26 mouse cellular contexts compared by ENCODE assay signal in genomic region chr3:142823606-142824005, GRCm38 (mm10). TPM values are rescaled to one million over a fixed set of nuclear protein-coding genes. Genes with fewer than 3 reads are reported as not detected.
DNase-seq lines count a peak whose midpoint lies in the region; ATAC-seq and TF ChIP-seq lines count a peak whose summit lies in the region.
"Had no signal": no experiment of that assay in that cellular context is flagged by ENCODE, and none has a peak within 500 bp of the region (broad histone marks: within the 10 kb centered on the region; RNA-seq: fewer than 3 reads in every experiment).

No protein-coding gene starts in this region.

- TF ChIP-seq CTCF in kidney, adult 2 months (conservative IDR thresholded peaks at IDR 0.05; ENCODE audit: insufficient read depth, insufficient read length, low read depth, low read length), result no peak

- H3K4me3 ChIP-seq in kidney, adult 2 months (ENCODE audit: insufficient read depth, low read depth, low read length), result no peak overlapping the region
- no peak overlapping the region for H3K4me3 ChIP-seq in kidney, embryonic 14.5 days (ENCODE audit: low read length)
- H3K4me3 ChIP-seq: forebrain, embryonic 10.5 days; forebrain, embryonic 13.5 days; heart, adult 2 months; heart, embryonic 10.5 days; heart, embryonic 13.5 days had no signal

- 54% methylated on average over 1 of the region's 1 CpGs for WGBS in kidney, adult 2 months
- WGBS in kidney, embryonic 14.5 days, result 98% methylated on average over 1 of the region's 1 CpGs

- no peaks in the 10 kb centered on the region for H3K27me3 ChIP-seq in kidney, adult 2 months (replicated peaks; ENCODE audit: control insufficient read depth, insufficient read depth, low read length)
- no peaks in the 10 kb centered on the region for H3K27me3 ChIP-seq in kidney, embryonic 14.5 days (ENCODE audit: control insufficient read depth, insufficient read depth, low read length)
- H3K27me3 ChIP-seq: CH12.LX; forebrain, embryonic 13.5 days; heart, embryonic 13.5 days; Patski had no signal

- H3K9ac ChIP-seq in kidney, embryonic 14.5 days (ENCODE audit: low read depth, low read length), result no peak overlapping the region
- H3K9ac ChIP-seq: forebrain, embryonic 13.5 days; heart, embryonic 13.5 days; hindbrain, embryonic 14.5 days had no signal

- H3K4me1 ChIP-seq in kidney, adult 2 months (ENCODE audit: control insufficient read depth, insufficient read depth, low read length), result peaks cover 4% of the 10 kb centered on the region
- no peaks in the 10 kb centered on the region for H3K4me1 ChIP-seq in kidney, embryonic 14.5 days (ENCODE audit: control insufficient read depth, insufficient read depth, low read length)
- H3K4me1 ChIP-seq: forebrain, embryonic 10.5 days; forebrain, embryonic 13.5 days; heart, embryonic 10.5 days; heart, embryonic 13.5 days had no signal

- peak; percentile 73 for DNase-seq in kidney, adult 2 months
- DNase-seq in kidney, postnatal 10 days, result no peak
- DNase-seq in kidney, postnatal 14 days, result peak; percentile 29
- DNase-seq in lung, postnatal 36 days, result peak; percentile 9
- DNase-seq in lung, postnatal 14 days, result no peak
- DNase-seq: adrenal gland, postnatal 10 days; adrenal gland, postnatal 36 days; B cell, adult 2 months; cerebellum, adult 18-20 months; cerebellum, adult 9-10 months; cerebellum, postnatal 14 days; gastrocnemius, postnatal 10 days; gastrocnemius, postnatal 36 days; heart, adult 2 months; heart, postnatal 14 days; heart, postnatal 4 days had no signal

- no peak overlapping the region for H3K27ac ChIP-seq in kidney, adult 2 months (ENCODE audit: insufficient read depth, low read depth, low read length)
- no peak overlapping the region for H3K27ac ChIP-seq in kidney, embryonic 14.5 days (ENCODE audit: low read depth, low read length)
- H3K27ac ChIP-seq: forebrain, embryonic 10.5 days; forebrain, embryonic 13.5 days; heart, adult 2 months; heart, embryonic 10.5 days; heart, embryonic 13.5 days; hindbrain, embryonic 14.5 days had no signal

- peaks cover 7% of the 10 kb centered on the region for H3K36me3 ChIP-seq in kidney, adult 2 months (ENCODE audit: control insufficient read depth, insufficient read depth, low read length)
- H3K36me3 ChIP-seq in kidney, embryonic 14.5 days (ENCODE audit: control insufficient read depth, insufficient read depth, low read length), result peaks cover 29% of the 10 kb centered on the region

- no peak for TF ChIP-seq POLR2A in kidney, adult 2 months (IDR thresholded peaks at IDR 0.05; ENCODE audit: low read depth, low read length)

- ATAC-seq in kidney, embryonic 14.5 days (ENCODE audit: low FRiP score, low TSS enrichment), result no peak
- ATAC-seq: forebrain, embryonic 13.5 days; forebrain, embryonic 16.5 days; Patski had no signal

- no peaks in the 10 kb centered on the region for H3K9me3 ChIP-seq in kidney, embryonic 14.5 days (ENCODE audit: control insufficient read depth, low read length)
- H3K9me3 ChIP-seq: forebrain, embryonic 10.5 days; forebrain, embryonic 13.5 days; G1E; heart, embryonic 10.5 days; heart, embryonic 13.5 days had no signal

- no peak overlapping the region for H3K4me2 ChIP-seq in kidney, embryonic 14.5 days (replicated peaks; ENCODE audit: low read depth, low read length)
- H3K4me2 ChIP-seq: forebrain, embryonic 13.5 days; heart, embryonic 13.5 days; hindbrain, embryonic 14.5 days had no signal

RNA-seq across cellular contexts. Expression of gene Pkn2, which starts 58.2 kb away (rescaled TPM):
- polyA plus RNA-seq in kidney, adult 2 months (2012; rRNA removed), result 12.7 and 13.6 TPM in 2 replicates
- 56.9 and 57.5 TPM in 2 replicates for polyA plus RNA-seq in kidney, embryonic 14.5 days (2014; fragmentation: Nextera tagmentation; extraction: Ambion mirVana)

RNA-seq across cellular contexts. Expression of gene Gtf2b, which starts 58.8 kb away (rescaled TPM):
- 21.0 and 27.0 TPM in 2 replicates for polyA plus RNA-seq in kidney, adult 2 months (2012; rRNA removed)
- polyA plus RNA-seq in kidney, embryonic 14.5 days (2014; fragmentation: Nextera tagmentation; extraction: Ambion mirVana), result 81.6 and 106 TPM in 2 replicates

Comparison
In these comparisons a context has a peak if more than half of its experiments do, and no peak if none do; other contexts are left out.
1. DNase-seq: peak in kidney, adult 2 months (single experiment), kidney, postnatal 14 days (single experiment) and lung, postnatal 36 days (single experiment); none in kidney, postnatal 10 days (single experiment) and lung, postnatal 14 days (single experiment).